Mouse (Mus musculus): ENCODE measurements around the gene Adcy3.
A peak's percentile ranks its signal among the peaks of the same experiment; 100 is the strongest.

Gene Adcy3

GRCm38 (mm10) chr12:4249786-4250185 is 116.9 kb downstream of the Adcy3 start:
- peak; percentile 53 to 73 for DNase-seq

- DNase-seq = no peak
Measured at GRCm38 (mm10) chr12:4252742-4253655, 120.1 kb downstream of the Adcy3 start.
